Mouse (Mus musculus) intestine, embryonic 16.5 days (tissue): ENCODE results near the gene Scube3. TPM values are rescaled to one million over a fixed set of nuclear protein-coding genes. Genes with fewer than 3 reads are reported as not detected.

Experiments used
- ATAC-seq: fragments of 200-750 bp; cut with Nextera tagmentation; 2 replicates; pipeline ENCODE4 v1.8.0; 2017; ENCODE audit warnings: moderate TSS enrichment, moderate library complexity
- H3K27ac ChIP-seq: fragments of 300-500 bp; sonication (generic); 2 replicates; pipeline ENCODE4 v1.5.1; 2014; ENCODE audit warnings: mild to moderate bottlenecking, low read length
- H3K27me3 ChIP-seq: fragments of 300-500 bp; sonication (generic); replicated peaks from 2 replicates; pipeline ENCODE4 v1.6.1; 2014; ENCODE audit warnings: low read length, control low read depth, mixed read lengths; ENCODE audit not compliant: control insufficient read depth, insufficient read depth
- H3K36me3 ChIP-seq: fragments of 300-500 bp; sonication (generic); 2 replicates; pipeline ENCODE4 v1.6.1; 2014; ENCODE audit warnings: low read length, control low read depth; ENCODE audit not compliant: control insufficient read depth, insufficient read depth
- H3K4me1 ChIP-seq: fragments of 300-500 bp; sonication (generic); 2 replicates; pipeline ENCODE4 v1.6.1; 2014; ENCODE audit warnings: low read length, control low read depth, mixed read lengths; ENCODE audit not compliant: control insufficient read depth, insufficient read depth
- H3K4me2 ChIP-seq: fragments of 300-500 bp; sonication (generic); 2 replicates; pipeline ENCODE4 v1.6.1; 2014; ENCODE audit warnings: low read depth, low read length, control low read depth
- H3K4me3 ChIP-seq: fragments of 300-500 bp; sonication (generic); 2 replicates; pipeline ENCODE4 v1.5.1; 2014; ENCODE audit warnings: mild to moderate bottlenecking, low read length
- H3K9ac ChIP-seq: fragments of 300-500 bp; sonication (generic); 2 replicates; pipeline ENCODE4 v1.6.1; 2014; ENCODE audit warnings: low read depth, low read length
- H3K9me3 ChIP-seq: fragments of 300-500 bp; sonication (generic); 2 replicates; pipeline ENCODE4 v1.6.1; 2016; ENCODE audit warnings: low read length, control low read depth; ENCODE audit not compliant: control insufficient read depth
- WGBS: fragments of 180-500 bp; shearing (Covaris S2); extraction: QIAGEN DNeasy Blood & Tissue Kit; methylation state at CpG from one replicate; pipeline ENCODE4 v1.1.7; 2014; 5-methylcytosine and 5-hydroxymethylcytosine counted together
- polyA plus RNA-seq: library from polyadenylated mRNA; unstranded; fragments of >200 nt; fragmentation: Nextera tagmentation; extraction: Ambion mirVana; gene quantifications from 2 replicates; pipeline ENCODE4 v1.2.1, GENCODE M21; 2015

Gene Scube3
- polyA plus RNA-seq, 1 experiment from 2014 or later, result 1.0 TPM

DNA sequence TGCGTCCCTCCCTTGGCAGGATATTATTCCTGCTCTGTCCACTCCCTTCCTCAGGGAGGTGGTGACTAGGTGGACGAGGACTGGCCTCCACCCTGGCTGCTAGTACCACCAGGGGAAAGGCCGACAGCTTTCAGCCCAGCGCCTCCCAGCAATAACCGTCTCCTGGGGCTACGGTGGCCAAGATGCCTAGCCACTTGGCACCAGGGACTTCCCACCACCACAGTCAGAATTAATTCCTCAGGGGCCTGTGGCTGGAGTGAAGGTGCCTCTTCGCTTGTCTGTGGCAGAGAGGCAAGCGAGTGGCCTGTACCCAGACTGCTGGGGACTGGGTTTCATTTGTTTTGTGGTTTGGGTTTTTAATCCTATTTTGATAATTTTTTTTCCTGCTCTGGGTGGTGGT is 63.5 kb downstream of the Scube3 start:
- Histone ChIP-seq H3K27ac (no peak overlapping the region), H3K4me1 (peaks cover 11% of the 10 kb centered on the region), H3K4me2 (no peak overlapping the region), H3K27me3 (no peaks in the 10 kb centered on the region), H3K36me3 (peaks cover 5% of the 10 kb centered on the region), H3K9ac (no peak overlapping the region), H3K9me3 (no peaks in the 10 kb centered on the region), H3K4me3 (no peak overlapping the region)
- 91% methylated on average over 8 of the region's 8 CpGs for WGBS
- ATAC-seq, result no peak

DNA sequence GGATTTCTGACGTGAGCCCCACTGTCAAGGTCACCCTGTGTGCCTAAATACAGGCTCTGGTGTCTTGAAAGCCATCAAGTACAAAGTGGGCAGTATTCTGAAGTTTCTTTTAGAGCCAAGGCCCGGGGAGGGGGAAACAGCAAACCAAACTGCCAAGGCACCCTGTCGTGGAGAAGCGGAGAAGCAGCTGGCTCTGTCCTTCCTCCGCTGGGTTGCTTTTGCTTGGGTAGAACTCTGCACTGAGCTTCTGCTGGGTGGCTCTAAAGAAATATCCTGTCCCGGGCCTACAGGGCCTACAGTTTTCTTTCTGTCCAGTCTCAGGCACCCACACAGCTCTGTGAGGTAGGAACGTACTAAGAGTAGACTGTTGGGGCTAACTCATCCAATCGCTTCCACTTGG is 65.2 kb downstream of the Scube3 start:
- Histone ChIP-seq H3K27ac (peak overlapping the region; percentile 84), H3K9ac (peak overlapping the region; percentile 70), H3K4me2 (no peak overlapping the region), H3K4me3 (no peak overlapping the region), H3K27me3 (no peaks in the 10 kb centered on the region), H3K36me3 (no peaks in the 10 kb centered on the region; the same call in 1 of the 2 replicates), H3K9me3 (no peaks in the 10 kb centered on the region), H3K4me1 (peaks cover 14% of the 10 kb centered on the region)
- WGBS, result 69% methylated on average over 8 of the region's 8 CpGs
- ATAC-seq, result peak; percentile 12; the same call in 1 of the 2 replicates

DNA sequence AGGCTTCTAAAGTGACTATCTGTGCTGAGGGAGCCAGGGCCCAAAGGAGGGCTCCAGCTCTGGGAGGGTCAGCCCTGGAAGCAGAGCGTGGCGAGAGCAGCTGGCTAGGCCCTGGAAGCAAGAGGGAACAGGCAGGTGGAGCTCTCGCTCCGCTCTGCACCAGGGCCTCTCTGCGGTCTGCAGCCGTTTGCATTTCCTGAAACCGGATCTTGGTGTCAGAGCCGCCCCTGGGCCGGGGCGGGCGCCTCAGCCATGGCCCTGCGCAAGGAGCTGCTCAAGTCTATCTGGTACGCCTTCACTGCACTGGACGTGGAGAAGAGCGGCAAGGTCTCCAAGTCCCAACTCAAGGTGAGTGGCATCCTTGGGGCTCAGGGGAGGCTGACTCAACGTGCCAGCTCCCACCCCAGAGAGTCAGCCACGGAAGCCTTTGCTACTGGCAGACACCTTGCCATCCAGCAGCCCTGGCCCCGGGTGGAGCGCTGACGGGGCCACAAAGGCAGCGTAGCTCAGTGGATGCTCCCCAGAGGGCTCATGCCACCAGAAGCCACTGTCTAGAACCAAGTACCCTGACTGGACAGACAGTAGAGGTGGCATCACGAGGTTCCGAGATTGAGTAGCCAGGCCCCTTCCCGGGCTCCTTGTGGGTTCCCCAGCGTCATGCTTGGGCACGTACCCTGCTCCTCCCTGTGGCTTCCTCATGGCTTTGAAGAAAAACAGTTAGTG is 65.8 kb downstream of the Scube3 start, which contains the start of gene Def6:
Def6 (plus strand) TSS at position 188 of the 723 bp plus-strand sequence.
- WGBS, result 21% methylated on average over 26 of the region's 26 CpGs
- Histone ChIP-seq H3K27me3 (no peaks in the 10 kb centered on the region), H3K4me1 (peaks cover 16% of the 10 kb centered on the region), H3K9me3 (no peaks in the 10 kb centered on the region), H3K4me3 (peak within 1 kb of the TSS; percentile 37), H3K27ac (peak within 1 kb of the TSS; percentile 84), H3K9ac (peak within 1 kb of the TSS; percentile 70), H3K36me3 (no peaks in the 10 kb centered on the region), H3K4me2 (peak within 1 kb of the TSS; percentile 68)
- ATAC-seq, result peak; percentile 90

DNA sequence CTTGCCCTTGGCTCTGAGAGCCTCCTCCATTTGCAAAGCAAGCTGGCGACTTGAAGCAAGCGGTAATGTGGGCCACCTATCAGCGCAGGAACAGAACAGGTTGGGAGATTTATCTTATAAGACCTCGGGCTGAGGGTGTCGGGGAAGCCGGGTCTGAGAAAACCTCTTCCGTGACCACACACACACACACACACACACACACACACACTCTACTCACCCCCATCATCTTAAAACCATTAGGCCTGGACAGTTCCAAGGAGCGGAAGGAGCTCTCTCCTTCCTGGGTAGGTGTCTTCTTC is 66.3 kb downstream of the Scube3 start:
- WGBS, result 72% methylated on average over 8 of the region's 8 CpGs
- Histone ChIP-seq H3K4me2 (peak overlapping the region; percentile 68), H3K4me3 (peak overlapping the region; percentile 37), H3K4me1 (peaks cover 16% of the 10 kb centered on the region), H3K36me3 (no peaks in the 10 kb centered on the region), H3K9me3 (no peaks in the 10 kb centered on the region), H3K9ac (0 out of 2 replicates have a peak overlapping the region, but pooled peaks have one; percentile 70), H3K27ac (no peak overlapping the region), H3K27me3 (no peaks in the 10 kb centered on the region)
- no peak for ATAC-seq

DNA sequence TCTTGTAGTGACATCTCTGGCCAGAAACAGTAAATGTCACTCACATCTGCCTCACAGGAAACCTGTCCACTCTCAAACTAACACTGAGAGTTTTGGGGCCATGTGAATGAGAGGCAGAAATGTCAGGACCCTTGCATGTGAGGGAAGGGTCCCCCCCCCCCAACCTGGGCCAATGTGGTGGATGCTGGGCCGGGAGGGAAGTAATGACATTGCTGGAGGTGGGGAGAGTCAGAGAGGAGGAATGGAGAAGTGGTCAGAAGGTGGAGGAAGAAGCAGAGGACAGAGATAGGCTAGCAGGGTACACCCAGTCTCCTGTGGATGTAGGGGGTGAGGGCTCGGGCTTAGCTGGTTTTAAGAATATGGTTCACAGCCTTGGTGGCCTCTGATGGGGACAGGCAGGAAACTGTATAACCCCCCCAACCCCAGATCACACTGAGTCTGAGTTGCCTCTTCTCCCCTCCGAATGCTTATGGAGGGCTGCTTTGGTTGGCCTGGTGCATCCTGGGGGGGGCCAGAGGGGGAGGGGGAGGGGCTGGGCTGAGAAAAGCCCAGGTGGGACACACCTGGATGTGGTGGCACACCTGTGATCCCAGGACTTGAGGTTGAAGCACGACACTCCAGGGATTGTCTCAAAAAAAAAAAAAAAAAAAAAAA is 67.6 kb downstream of the Scube3 start:
- H3K27me3 ChIP-seq, result no peaks in the 10 kb centered on the region
- H3K4me2 ChIP-seq, result no peak overlapping the region
- peaks cover 16% of the 10 kb centered on the region for H3K4me1 ChIP-seq
- H3K9me3 ChIP-seq, result no peaks in the 10 kb centered on the region
- no peak overlapping the region for H3K4me3 ChIP-seq
- WGBS, result 56% methylated on average over 4 of the region's 4 CpGs
- ATAC-seq, result no peak
- no peak overlapping the region for H3K27ac ChIP-seq
- no peak overlapping the region for H3K9ac ChIP-seq
- H3K36me3 ChIP-seq, result no peaks in the 10 kb centered on the region

DNA sequence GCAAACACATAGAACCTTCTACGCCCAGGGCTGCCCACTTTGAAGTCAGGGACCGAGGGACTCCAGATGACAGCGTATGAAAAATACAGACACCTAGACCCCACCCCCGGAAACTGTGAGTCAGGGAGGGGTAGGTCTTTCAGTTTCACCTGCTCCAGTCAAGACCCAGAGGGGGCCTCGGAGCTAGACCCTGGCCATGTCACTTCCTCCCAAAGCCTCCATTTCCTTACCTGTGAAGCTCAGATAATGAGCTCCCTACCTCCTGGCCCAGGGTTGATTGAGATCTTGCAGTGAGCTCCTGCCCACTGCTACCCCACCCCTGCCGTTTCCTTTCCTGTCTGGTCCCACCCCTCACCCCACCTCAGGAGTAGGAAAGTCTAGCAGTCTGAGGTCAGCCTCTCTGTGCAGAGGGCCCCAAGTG is 70.0 kb downstream of the Scube3 start:
- no peak overlapping the region for H3K4me3 ChIP-seq
- H3K9ac ChIP-seq, result no peak overlapping the region
- ATAC-seq, result no peak
- no peak overlapping the region for H3K27ac ChIP-seq
- H3K4me1 ChIP-seq, result peaks cover 16% of the 10 kb centered on the region
- H3K9me3 ChIP-seq, result no peaks in the 10 kb centered on the region
- no peaks in the 10 kb centered on the region for H3K36me3 ChIP-seq
- no peak overlapping the region for H3K4me2 ChIP-seq
- WGBS, result 60% methylated on average over 6 of the region's 6 CpGs
- H3K27me3 ChIP-seq, result no peaks in the 10 kb centered on the region

DNA sequence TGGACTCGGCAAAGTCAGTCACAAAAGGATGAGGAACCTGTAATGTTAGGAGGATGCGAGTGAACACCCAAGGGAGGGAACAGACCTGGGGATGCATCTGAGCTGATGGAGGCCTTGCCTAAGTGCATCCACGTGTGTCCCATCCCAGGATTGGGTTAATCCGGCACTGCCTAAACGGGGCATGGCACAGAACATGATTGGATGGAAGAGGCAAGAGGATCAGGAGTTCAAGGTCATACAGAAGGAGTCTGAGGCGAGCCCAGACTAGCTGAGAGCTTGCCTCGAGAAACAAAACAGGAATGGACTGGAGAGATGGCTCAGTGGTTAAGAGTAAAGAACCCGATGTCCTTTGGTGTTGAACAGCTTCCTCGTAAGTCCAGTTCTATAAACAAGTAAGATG is 70.5 kb downstream of the Scube3 start:
- Histone ChIP-seq H3K27ac (no peak overlapping the region), H3K27me3 (no peaks in the 10 kb centered on the region), H3K9ac (no peak overlapping the region), H3K36me3 (no peaks in the 10 kb centered on the region), H3K4me1 (peaks cover 12% of the 10 kb centered on the region), H3K9me3 (no peaks in the 10 kb centered on the region), H3K4me3 (no peak overlapping the region), H3K4me2 (no peak overlapping the region)
- ATAC-seq, result no peak
- WGBS, result 57% methylated on average over 9 of the region's 9 CpGs

DNA sequence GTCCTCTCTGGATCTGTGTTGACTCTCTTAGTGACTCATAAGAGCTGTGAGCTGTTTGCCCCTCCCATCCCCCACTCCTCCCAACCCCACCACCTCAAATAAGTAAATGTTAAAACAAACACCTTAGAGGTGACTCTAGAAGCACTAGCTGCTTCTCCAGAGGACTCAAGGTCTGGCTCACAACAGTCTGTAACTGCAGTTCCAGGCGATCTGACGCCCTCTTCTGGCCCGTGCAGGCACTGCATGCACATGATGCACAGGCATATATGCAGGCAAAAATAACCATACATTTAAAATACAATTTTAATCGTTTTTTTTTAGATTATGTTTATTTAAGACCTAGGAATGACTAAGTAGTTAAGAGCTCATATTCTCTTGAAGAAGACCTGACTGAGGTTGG is 71.3 kb downstream of the Scube3 start:
- no peaks in the 10 kb centered on the region for H3K36me3 ChIP-seq
- no peak for ATAC-seq
- no peaks in the 10 kb centered on the region for H3K27me3 ChIP-seq
- H3K9me3 ChIP-seq, result no peaks in the 10 kb centered on the region
- 0 out of 2 replicates have a peak, but pooled peaks cover 4% of the 10 kb centered on the region for H3K4me1 ChIP-seq
- H3K4me2 ChIP-seq, result no peak overlapping the region
- H3K4me3 ChIP-seq, result no peak overlapping the region
- H3K27ac ChIP-seq, result no peak overlapping the region
- 34% methylated on average over 4 of the region's 4 CpGs for WGBS
- no peak overlapping the region for H3K9ac ChIP-seq

DNA sequence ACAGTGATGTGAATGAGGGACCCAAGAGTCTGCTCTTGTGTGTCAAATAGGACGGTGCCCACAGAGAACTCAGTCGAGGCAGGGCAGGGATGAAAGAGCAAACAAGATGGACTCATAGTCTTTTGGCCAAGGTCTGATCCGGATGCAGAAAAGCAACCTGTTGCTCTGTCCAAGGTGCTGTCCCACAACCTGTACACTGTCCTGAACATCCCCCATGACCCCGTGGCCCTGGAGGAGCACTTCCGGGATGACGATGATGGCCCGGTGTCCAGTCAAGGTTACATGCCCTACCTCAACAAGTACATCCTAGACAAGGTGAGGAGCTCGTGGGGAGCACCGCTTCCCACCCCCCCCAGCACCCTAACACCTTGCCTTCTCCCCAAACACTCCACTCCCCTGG is 74.8 kb downstream of the Scube3 start:
- no peak overlapping the region for H3K9ac ChIP-seq
- H3K4me1 ChIP-seq, result 0 out of 2 replicates have a peak, but pooled peaks cover 4% of the 10 kb centered on the region
- no peaks in the 10 kb centered on the region for H3K27me3 ChIP-seq
- no peak for ATAC-seq
- no peak overlapping the region for H3K4me3 ChIP-seq
- H3K4me2 ChIP-seq, result no peak overlapping the region
- no peak overlapping the region for H3K27ac ChIP-seq
- H3K36me3 ChIP-seq, result no peaks in the 10 kb centered on the region
- H3K9me3 ChIP-seq, result no peaks in the 10 kb centered on the region
- 75% methylated on average over 9 of the region's 9 CpGs for WGBS
